Mouse (Mus musculus) frontal cortex, postnatal 36 days (tissue): ENCODE measurements around the gene Mtx1.
"Not testable (repeated sequence)": the region's sequence is repeated elsewhere in the genome, so short reads cannot be mapped to it uniquely, and the experiment has no call there.

Experiments used
- DNase-seq, 2 experiments: peaks; one replicate each; pipeline ENCODE4 v3.0.0; 2022; ENCODE audit warnings: low spot score in 2 of 2

Mtx1 gene

DNA sequence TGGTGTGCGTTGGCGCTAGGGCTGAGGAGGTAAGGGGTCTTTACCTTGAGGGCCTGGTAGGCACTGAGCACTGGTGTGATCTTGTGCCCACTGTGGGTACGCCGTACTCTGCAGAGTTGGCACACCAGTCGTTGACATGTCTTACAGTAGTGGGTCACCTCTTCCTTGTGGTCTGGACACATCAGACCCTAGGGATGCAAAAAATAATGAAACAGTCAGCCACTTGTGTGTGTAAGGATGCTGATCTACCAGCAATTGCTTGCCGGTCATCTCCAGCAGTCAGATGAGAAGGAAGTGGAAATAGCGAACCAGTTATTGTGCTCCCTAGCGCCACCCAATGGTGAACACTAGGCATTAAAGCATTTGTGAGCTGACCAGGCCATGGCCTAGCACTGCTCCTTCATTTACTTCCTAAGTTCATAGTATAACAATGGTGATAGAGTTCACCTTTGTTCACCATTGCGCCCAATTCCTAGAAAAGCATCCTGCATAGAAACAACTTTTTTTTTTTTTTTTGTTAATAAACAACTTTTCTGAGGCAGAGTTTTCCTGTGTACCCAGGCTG lies 15.5 kb upstream of the Mtx1 start:
- DNase-seq = no peak

DNA sequence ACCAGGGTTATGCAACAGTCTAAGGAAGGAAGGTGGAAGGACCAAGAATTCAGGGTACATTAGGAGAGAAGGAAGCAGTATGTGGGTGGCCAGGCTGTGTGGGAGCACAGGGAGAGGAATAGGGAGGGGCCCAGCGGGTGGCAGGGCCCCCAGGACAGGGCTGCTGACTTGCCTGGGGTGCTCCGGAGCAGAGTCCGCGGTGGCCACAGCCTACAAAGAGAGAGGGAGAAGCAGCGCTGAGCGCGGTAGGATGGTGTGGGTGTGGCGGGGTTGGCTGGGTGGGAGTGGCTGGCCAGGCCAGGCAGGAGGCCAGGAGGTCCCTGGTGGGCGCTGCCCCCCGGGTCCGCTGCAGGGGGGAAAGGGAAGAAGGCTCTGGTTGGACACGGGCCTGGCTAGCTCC lies 11.6 kb upstream of the Mtx1 start:
- no peak for DNase-seq

DNA sequence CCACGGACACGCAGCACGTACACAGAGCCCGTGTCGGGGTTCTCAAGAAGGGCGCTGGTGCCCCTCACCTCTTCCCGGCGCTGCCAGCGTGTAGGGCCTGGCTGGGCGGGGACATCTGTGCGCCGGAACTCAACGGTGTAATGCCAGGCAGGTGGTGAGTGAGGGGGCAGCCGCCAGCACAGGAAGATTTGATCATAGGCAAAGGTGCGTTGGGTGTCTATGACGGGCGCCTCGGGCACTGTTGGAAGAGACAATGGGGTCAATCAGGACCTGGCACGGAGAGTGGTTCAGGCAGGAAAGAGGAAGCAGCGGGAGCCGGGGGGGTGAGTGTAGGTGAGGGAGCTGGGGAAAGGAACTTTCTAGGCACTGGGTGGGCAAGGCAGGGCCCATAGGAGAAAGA lies 10.8 kb upstream of the Mtx1 start:
- DNase-seq = no peak

DNA sequence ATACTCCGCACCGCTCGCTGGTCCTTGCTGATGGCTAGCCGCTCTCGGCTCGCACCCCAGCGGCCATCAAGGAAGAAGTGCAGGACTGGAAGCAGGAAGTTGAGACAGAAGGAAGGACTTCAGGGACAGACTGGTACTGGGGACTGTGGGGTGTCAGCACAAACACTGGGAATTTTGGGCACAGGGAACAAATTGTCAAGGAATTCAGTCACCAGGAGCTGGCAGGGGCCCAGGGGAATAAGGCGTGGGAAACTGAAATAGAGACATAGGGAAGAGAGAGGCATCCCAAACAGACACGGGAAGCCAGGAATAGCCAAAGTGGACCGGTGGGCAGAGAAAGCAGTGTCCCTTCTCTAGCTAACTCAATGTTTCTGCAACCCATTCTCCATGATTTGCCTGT lies 9.6 kb upstream of the Mtx1 start:
- peak in 1 of 2 experiments; percentile 66 for DNase-seq

DNA sequence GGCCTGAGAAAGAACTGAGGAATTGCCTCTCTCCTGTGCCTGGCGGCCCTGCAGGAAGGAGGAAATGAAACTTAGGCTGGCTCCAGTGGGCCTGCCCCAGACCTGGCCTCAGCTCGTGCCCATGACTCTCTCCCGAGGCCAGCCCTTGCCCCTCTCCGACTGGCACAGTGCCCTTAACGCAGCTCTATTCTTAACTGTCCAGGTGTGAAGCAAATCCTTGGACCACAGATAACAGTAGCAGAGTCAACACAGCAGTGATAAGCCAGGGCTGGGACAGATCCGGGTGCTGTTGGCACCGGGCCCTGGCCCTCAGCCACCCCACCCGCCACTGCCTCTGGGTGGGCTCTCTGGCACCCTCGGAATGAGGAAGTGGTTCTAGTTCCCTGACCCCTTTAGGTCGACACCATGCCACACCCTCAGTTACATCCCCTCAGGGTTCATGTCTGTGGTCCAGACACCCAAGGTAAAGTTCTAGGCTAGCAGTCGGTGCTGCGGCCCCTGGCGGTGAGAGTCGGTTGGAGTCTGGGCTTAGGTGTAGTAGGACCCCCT lies 6.7 kb upstream of the Mtx1 start:
- no peak for DNase-seq

DNA sequence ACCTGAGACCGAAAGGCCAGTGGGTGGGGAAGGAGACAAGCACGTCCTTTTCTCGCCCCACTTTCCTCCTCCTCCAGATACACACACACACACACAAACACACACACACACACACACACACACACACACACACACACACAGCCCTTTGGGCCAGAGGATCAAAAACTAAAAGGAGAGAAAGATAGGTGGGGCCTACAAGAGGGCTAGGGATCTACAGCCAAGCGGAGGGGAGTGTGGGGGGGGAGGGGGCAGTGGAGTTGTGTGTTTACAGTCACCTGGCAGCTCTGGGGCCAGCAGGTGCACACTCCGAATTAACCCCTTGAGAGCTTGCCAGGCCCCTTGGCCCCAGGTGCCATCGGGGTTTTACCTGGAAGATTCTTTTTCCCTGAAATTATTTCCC lies 5.7 kb upstream of the Mtx1 start:
- DNase-seq = no peak

DNA sequence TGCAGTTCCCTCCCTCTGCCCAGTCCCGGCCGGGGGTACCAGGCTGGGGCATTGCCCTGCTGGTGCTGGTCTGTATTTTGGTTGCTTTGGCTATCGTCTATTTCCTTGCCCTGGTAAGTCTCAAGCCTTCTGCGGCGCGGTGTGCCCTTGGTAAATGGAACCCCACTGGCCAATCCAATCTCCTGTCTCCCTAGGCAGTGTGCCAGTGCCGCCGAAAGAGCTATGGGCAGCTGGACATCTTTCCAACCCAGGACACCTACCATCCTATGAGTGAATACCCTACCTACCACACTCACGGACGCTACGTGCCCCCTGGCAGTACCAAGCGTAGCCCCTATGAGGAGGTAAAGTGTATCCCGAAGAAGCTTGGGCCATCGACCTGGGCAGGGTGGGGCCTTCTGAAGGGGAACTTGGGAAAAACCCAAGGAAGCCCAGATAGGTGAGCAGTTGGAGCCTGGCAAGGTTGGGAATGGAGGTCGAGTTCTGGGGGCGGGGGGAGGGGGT lies 4.9 kb upstream of the Mtx1 start:
- DNase-seq = no peak

DNA sequence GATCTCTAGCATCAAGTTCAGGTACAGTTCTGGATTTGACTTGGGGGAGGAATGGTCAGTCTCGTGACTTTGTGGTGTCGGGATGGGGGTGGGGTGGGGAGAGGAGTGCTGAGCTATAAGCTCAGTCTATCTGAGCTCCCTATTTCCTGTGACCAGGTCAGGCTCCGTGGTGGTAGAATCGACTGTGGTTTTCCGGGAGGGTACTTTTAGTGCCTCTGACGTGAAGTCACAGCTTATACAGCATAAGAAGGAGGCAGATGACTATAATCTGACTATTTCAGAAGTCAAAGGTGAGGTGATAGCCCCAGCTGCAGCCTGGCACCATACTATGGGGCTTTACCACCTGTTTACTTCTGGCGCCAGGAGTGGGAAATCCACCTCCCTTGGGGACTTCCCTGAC lies 4.5 kb upstream of the Mtx1 start:
- no peak for DNase-seq

DNA sequence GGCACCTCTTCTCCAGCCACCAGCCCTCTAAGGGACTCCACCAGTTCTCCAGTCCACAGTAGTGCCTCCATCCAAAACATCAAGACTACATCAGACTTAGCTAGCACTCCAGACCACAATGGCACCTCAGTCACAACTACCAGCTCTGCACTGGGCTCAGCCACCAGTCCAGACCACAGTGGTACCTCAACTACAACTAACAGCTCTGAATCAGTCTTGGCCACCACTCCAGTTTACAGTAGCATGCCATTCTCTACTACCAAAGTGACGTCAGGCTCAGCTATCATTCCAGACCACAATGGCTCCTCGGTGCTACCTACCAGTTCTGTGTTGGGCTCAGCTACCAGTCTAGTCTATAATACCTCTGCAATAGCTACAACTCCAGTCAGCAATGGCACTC lies 3.7 kb upstream of the Mtx1 start:
- no peak for DNase-seq

DNA sequence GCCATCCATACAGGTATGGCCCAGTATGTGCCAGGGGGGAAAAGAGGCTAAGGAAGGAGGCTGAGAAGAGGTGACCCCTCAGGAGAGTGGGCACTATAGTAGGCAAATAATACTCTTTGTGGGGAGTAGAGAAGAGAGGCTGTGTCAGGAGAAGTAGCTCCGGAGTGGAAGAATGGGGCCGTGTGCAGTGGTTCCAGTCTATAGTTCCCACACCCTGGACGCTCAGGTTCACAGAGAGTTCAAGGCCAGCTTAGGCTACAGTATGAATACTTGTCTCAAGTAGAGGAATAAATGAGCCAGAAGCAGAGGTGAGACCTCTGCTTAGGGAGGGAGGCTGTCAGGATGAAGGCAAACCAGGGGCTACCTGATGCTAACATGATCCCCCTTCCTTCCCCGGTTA lies 2.4 kb upstream of the Mtx1 start:
- DNase-seq = no peak

DNA sequence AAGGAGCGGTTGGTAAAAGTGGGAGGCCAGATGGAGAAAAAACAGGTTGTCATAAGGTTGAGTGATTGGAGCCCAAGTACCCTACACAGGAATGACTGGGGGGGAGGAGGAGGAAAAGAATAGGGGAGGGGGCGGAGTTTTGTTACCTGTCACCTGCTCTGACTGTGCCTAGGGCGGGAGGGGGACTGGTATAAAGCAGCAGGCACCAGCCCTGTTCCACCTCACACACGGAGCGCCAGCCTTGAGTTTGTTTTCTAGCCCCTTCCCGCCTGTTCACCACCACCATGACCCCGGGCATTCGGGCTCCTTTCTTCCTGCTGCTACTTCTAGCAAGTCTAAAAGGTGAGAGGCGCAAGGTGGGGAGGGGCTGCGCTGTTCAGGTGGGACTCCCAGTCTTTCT lies 1.9 kb upstream of the Mtx1 start, which contains the start of gene Muc1:
Muc1 (plus strand) TSS at position 222 of the 400 bp plus-strand sequence.
- no peak for DNase-seq

DNA sequence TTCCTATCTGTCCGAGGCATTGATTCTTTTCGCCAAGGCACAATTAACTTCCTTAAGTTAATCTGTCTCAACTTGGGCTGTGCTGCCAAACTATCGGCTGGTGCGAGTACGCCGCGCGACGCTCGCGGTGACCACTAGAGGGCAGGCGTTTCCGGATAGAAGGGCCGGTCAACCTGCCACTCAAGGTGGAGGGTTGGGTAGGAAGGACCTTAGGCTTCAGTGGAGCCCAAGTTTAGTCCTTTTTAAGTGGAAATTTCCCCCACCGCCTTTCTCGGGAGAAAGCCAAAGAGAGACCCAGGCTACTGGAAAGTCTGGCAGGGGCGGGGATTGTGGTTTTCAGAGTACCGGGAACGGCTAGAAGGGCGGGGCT lies 1.3 kb upstream of the Mtx1 start:
- DNase-seq = peak; percentile 88

DNA sequence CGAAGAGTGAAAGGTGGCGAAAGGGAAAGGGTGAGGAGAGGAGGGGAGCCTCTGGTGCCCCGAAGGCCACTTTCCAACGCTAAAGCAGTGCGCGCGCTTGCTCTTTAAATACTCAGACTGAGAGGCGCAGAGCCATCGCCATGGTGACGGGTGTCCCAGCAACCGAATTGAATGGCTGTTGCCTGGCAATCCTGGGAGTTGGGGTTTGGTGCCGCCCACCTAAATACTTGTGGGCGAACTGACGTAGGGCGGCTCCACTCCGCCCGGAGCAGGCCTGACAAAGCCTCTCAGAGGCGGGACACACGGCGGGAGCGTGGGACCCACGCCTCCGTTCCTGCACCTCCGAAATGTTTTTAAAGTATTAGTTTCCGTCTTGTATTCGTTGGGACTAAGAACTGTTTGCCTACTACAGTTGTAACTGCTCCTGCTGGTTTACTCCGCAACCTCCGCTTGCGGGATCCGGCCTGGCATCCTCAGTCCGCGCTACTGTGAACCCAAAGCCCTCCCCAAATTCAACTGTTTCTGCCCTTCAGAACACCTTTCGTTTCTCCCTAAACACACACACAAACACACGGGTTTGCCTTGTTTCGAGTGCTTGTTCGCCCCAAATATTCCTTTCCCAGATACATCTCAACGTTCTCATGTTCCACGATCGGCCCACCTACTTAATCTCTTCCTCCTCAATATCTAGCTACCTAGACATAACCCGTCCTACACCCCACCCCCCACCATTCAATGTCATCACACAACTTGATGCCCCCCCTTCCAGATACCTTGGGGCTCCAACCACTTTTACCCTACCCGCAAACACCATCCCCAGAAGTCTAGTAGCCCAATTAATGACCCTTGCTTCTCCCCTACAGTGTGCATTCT lies 655 bp upstream of the Mtx1 start:
- peak; percentile 89 to 96 for DNase-seq

DNA sequence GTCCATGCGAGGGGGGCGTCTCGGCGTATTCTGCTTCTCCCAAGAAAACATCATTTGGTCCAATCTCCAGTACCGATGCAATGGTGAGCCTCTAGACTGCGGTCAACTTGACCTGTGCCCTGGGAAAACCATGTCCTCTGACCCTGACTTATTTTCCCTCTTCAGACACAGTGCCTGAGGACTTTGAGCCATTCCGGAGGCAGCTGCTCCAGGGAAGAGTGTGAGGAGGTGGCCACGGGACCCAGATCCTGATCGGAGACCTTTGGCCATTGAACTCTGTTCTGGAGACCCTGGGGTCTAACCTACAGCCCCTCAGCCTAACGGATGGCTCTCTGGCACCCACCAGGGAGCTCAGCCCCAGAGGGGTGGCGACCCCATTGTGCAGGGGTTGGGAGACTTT lies 527 bp downstream of the Mtx1 start:
- no peak for DNase-seq

DNA sequence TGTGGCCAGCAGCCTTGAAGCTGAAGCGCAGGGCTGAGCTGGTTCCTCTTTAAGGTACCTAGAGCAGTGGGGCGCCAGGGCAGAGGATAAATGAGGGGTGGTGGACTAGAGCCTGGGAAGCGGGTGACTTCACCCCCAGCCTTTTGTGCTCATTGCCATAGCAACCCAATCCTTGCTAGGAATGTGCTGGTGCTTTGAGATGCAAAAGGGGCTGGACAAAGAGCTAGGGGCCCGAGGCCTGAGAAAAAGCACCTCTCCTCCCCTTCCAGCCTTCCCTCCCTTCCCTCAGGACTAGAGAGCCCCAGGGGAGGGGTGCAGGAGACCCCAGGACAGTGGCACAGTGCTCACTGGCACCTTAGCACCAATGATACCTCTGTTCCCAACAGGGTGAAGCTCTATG lies 970 bp downstream of the Mtx1 start:
- peak in 1 of 2 experiments; percentile 60 for DNase-seq

DNA sequence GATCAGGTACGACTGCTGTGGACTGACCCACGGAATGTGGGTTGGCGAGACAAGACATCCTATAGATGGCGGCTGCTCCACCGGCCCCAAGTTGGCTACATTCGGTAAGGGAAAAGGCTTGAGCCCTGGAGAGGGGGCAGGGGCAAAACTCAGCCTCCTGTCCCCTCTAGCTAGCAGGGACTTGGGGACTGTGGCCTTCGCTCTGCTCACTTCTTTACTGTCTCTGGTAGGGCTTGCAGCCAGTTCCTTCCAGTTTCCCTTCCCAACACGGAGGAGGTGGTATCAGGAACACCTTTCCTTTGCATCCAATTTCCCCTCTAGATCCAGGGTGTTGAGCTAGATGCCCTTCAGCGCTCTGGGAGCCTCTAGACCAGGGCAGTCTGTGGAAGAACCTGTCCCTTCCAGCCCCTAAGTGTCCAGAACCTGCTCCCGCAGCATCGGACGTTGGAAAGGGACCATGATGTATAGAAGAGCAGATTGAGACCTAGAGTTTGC lies 1.5 kb downstream of the Mtx1 start:
- DNase-seq = no peak

DNA sequence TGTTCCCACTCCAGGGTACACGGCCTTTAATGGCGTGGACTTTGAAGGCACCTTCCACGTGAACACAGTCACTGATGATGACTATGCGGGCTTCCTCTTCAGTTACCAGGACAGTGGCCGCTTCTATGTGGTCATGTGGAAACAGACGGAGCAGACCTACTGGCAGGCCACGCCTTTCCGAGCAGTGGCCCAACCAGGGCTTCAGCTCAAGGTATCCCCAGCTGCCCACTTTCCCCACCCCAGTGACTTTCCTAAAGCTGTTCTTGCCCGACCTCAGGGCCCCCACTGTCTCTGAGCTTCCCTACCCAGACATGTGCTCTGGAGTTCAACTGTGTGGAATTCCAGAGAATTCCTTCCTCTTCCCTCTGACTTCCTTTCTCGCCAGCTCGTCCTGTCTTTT lies 2.1 kb downstream of the Mtx1 start:
- no peak for DNase-seq

DNA sequence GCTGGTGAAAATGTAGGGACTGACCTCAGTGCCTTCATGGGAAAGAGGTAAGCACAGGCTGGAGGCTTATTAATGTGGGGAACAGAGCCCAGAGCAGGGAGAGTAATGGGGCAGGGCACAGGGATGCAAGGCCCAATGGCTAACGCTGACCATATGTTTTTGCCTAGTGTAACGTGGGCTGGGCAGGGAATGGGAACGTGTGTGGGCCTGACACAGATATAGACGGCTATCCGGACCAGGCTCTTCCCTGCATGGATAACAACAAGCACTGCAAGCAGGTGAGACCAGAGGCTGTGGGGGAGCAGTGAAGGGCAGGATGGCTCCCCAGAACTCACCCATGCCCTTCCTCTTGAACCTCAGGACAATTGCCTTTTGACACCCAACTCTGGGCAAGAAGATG lies 5.7 kb downstream of the Mtx1 start:
- no peak for DNase-seq

DNA sequence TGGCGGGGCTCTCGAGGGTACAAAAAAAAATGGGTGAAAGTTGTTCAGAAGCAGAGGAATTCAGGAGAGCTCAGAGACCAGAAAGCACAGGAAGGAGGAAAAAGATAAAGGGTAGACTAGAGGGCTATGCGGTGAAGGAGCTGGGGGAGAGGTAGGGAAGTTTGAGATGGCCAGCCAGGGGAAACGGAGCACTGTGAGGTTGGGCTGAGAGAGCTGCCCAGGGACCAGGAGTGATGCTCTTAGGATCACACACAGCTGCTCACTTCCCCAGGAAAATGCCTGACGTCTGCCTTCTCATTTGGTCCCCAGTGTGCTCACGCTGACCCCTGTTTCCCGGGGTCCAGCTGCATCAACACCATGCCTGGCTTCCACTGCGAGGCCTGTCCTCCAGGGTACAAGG lies 7.3 kb downstream of the Mtx1 start:
- no peak for DNase-seq

DNA sequence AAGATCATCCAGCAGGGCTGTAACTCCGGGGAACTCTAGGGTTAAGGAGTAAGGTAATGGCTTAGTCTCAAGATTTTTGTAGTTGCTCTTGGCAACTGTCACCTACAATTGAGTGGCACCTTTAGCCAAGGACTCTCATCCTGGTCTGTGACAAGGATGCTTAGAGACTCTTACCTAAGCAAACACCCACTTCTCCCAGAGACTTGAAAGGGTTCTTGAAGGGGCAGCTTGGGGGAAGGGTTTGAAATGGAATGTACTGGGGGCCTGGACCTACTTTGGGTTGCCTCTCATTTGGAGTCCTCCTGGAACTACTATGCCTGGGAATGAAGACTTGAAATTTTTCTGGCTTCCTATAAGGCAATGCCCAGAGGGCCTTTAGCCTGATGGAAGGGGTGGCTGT lies 8.6 kb downstream of the Mtx1 start:
- no peak for DNase-seq

DNA sequence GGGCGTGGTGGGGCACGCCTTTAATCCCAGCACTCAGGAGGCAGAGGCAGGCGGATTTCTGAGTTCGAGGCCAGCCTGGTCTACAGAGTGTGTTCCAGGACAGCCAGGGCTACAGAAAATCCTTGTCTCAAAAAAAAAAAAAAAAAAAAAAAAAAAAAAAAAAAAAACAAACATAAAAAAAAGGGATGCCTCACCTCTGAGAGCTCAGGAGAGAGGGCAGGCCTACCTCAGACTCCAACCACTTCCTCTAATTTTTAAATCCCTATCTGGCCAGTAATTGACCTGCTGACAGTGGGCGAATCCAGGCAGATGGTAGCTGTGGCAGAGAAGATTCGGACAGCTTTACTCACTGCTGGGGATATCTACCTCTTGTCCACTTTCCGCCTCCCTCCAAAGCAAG lies 10.5 kb downstream of the Mtx1 start:
- DNase-seq = not testable (repeated sequence)

DNA sequence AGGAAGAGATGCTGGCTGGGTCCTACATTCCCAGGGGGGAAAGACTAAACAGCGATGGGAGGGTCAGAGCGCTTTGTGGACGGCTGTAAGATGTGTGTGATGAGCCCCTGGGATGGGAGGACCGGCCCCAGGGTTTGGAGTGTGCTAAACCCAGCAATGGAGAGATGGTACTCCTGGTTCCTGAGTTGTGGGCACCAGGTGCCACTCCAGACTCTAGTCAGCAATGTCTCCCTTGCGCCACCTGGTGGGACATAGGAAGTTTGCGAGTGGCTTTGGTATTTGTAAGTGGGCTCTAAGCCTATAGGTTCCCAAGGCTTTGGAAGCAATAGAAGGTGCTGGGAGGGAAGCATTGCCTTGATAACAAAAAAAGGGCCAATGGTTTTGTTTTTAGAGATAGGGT lies 11.0 kb downstream of the Mtx1 start:
- peak; percentile 83 to 90 for DNase-seq
